Mouse (Mus musculus) neural tube, embryonic 13.5 days (tissue): ENCODE results near the gene Rbp3. TPM values are rescaled to one million over a fixed set of nuclear protein-coding genes. Genes with fewer than 3 reads are reported as not detected.

ENCODE experiments used
- ATAC-seq: fragments of 200-750 bp; cut with Nextera tagmentation; 2 replicates; pipeline ENCODE4 v1.8.0; 2017; ENCODE audit warnings: low read depth, mild to moderate bottlenecking, moderate TSS enrichment, moderate library complexity
- H3K27ac ChIP-seq: fragments of 300-500 bp; sonication (generic); replicated peaks from 2 replicates; pipeline ENCODE4 v1.5.1; 2015; ENCODE audit warnings: moderate library complexity, mild to moderate bottlenecking, inconsistent platforms
- H3K27me3 ChIP-seq: fragments of 300-500 bp; sonication (generic); 2 replicates; pipeline ENCODE4 v1.6.1; 2015; ENCODE audit warnings: mild to moderate bottlenecking, inconsistent platforms
- H3K36me3 ChIP-seq: fragments of 300-500 bp; sonication (generic); 2 replicates; pipeline ENCODE4 v1.6.1; 2015; ENCODE audit warnings: mild to moderate bottlenecking, inconsistent platforms
- H3K4me1 ChIP-seq: fragments of 300-500 bp; sonication (generic); replicated peaks from 2 replicates; pipeline ENCODE4 v1.6.1; 2015; ENCODE audit warnings: inconsistent platforms
- H3K4me2 ChIP-seq: fragments of 300-500 bp; sonication (generic); 2 replicates; pipeline ENCODE4 v1.6.1; 2015; ENCODE audit warnings: inconsistent platforms, mild to moderate bottlenecking, moderate library complexity
- H3K4me3 ChIP-seq: fragments of 300-500 bp; sonication (generic); 2 replicates; pipeline ENCODE4 v1.5.1; 2015; ENCODE audit warnings: mild to moderate bottlenecking, inconsistent platforms
- H3K9ac ChIP-seq: fragments of 300-500 bp; sonication (generic); 2 replicates; pipeline ENCODE4 v1.6.1; 2015; ENCODE audit warnings: moderate library complexity, mild to moderate bottlenecking, inconsistent platforms
- H3K9me3 ChIP-seq: fragments of 300-500 bp; sonication (generic); 2 replicates; pipeline ENCODE4 v1.6.1; 2016; ENCODE audit warnings: inconsistent platforms
- WGBS: fragments of 180-500 bp; shearing (Covaris S2); methylation state at CpG from one replicate; pipeline ENCODE4 v1.1.7; 2015; 5-methylcytosine and 5-hydroxymethylcytosine counted together
- polyA plus RNA-seq: library from polyadenylated mRNA; unstranded; fragments of >200 nt; fragmentation: Nextera tagmentation; extraction: Ambion mirVana; gene quantifications from 2 replicates; pipeline ENCODE4 v1.2.1, GENCODE M21; 2015

Rbp3 gene
- polyA plus RNA-seq, 1 experiment from 2014 or later: not detected

DNA sequence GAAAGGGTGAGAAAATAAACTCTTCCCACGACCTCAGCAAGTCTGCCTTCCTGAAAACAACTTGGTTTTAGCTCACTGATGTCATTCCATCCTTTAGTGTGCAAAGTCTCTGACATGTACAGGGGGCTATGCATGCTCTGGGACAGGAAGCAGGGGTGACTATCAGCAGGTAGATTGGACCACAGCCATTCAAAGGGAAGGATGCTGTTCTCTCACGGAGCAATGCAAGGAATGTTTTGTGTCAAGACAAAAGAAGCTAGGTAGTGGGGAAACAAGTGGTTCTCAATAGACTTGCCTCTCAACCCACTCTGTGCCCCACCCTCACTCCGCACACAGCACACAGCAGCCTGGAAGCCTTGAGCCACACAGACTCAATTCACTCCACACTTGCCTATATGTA lies 35.4 kb downstream of the Rbp3 start:
- Histone ChIP-seq H3K4me2 (no peak overlapping the region), H3K4me1 (no peaks in the 10 kb centered on the region), H3K9me3 (no peaks in the 10 kb centered on the region), H3K27ac (no peak overlapping the region), H3K27me3 (no peaks in the 10 kb centered on the region), H3K36me3 (no peaks in the 10 kb centered on the region), H3K4me3 (no peak overlapping the region), H3K9ac (no peak overlapping the region)
- 54% methylated on average over 3 of the region's 3 CpGs for WGBS
- ATAC-seq: no peak

DNA sequence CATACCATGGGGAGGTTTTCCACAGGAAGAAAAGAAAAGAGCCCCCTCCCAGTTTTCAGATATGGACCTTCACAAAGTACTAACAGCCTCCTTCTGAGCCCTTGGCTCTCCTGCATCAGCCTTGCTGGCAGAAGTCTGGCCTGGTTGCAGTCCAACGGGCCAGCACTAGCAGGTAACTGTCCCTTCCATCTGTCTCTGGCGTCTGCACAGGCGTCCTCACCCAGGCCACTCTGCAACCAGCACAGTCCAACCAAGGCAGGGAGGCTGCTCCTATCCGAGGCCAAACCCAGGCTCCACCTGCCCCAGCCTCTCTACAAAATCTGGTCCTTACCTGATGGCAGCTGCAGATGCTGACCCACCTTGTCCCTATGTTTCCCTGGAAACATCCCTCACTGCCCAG lies 38.2 kb downstream of the Rbp3 start:
- H3K27ac ChIP-seq: no peak overlapping the region
- H3K27me3 ChIP-seq: no peaks in the 10 kb centered on the region
- WGBS: 81% methylated on average over 4 of the region's 4 CpGs
- H3K4me3 ChIP-seq: no peak overlapping the region
- no peak overlapping the region for H3K4me2 ChIP-seq
- no peaks in the 10 kb centered on the region for H3K9me3 ChIP-seq
- no peaks in the 10 kb centered on the region for H3K36me3 ChIP-seq
- no peak overlapping the region for H3K9ac ChIP-seq
- no peak for ATAC-seq
- H3K4me1 ChIP-seq: no peaks in the 10 kb centered on the region

DNA sequence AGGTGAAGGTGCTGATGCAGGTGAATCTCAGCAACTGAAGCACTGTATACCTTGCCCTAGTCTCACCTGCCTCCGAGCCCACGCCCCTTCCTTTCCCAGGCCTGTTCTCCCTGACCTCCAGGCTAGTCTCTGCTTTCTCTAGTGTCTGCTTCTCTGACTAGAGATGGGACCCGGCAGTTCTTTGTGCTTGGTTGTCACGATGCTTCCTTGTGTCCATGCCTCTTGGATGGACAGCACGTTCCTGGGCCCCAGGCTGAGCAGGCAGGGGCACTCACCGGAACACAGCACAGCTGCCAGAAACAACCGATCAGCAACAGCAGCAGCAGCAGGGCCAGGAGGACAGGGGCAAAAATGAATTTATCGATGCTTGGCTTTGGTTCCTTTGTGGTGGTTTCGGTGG lies 39.2 kb downstream of the Rbp3 start:
- Histone ChIP-seq H3K4me3 (no peak overlapping the region), H3K36me3 (no peaks in the 10 kb centered on the region)
- WGBS: 91% methylated on average over 9 of the region's 9 CpGs

DNA sequence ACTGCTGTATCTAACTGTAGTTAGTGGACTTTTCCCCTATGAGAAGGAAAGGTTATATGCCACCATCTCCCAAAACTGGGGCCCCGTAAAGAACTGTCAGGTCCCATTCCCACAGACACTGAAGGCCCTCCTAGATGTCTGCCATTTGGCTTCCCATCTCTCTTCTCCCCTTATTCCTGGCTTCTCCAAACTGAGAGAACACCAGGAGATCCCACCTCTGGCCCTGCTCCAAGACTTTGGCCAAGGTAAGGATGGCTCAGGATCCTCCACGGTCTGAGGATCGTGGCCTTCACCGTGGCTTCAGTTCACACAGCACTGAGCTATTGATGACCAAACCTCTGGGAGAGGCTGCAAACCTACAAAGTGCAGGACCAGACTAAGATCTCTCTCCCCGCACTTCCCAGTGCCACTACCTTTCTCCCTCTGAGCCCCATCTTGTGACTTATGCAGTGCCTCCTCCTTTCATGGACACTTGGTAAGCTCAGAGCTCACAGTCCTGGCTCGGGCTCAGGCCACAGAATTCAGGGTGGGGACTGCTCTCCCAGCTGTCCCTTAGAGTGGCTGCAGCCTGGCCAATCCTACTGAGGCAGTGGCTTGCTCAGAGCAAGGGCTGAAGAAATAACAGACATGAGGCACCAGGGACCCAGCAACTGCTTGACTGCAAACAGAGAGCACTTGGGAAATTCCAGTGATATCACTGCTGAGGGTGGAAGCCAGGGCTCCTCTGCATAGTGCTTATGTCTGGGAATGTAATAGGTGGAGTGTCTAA lies 39.9 kb downstream of the Rbp3 start:
- Histone ChIP-seq H3K4me1 (no peaks in the 10 kb centered on the region), H3K27me3 (no peaks in the 10 kb centered on the region), H3K4me2 (no peak overlapping the region), H3K4me3 (no peak overlapping the region), H3K36me3 (no peaks in the 10 kb centered on the region), H3K27ac (no peak overlapping the region), H3K9me3 (no peaks in the 10 kb centered on the region), H3K9ac (no peak overlapping the region)
- no peak for ATAC-seq
- WGBS: 88% methylated on average over 6 of the region's 6 CpGs

More for the DNA sequence above, 39.2 kb downstream of the Rbp3 start:
- Histone ChIP-seq H3K9me3 (no peaks in the 10 kb centered on the region), H3K9ac (no peak overlapping the region), H3K27ac (no peak overlapping the region), H3K27me3 (no peaks in the 10 kb centered on the region), H3K4me2 (no peak overlapping the region), H3K4me1 (no peaks in the 10 kb centered on the region)
- ATAC-seq: no peak

DNA sequence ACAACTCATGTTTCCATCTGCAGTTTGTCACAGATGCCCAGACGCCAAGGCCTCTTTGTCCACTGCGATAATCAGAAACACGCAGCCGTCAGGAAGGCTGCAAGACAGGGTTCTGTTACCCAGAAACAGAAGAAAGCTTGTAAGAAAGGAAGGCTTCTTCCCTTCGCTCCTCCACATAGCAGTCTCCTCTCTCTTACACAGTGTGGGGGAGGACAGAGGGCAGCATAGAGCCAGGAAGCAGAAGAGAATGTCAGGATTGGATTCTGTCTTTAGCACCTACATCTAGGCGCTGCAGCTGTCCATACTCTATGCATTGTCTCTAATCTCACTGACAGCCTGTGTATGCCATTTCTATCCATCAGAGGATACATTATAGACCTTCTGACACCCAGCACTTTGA lies 43.6 kb downstream of the Rbp3 start:
- ATAC-seq: no peak
- Histone ChIP-seq H3K4me1 (no peaks in the 10 kb centered on the region), H3K36me3 (no peaks in the 10 kb centered on the region), H3K27me3 (no peaks in the 10 kb centered on the region), H3K27ac (no peak overlapping the region), H3K9me3 (no peaks in the 10 kb centered on the region), H3K4me2 (no peak overlapping the region), H3K9ac (no peak overlapping the region), H3K4me3 (no peak overlapping the region)
- 77% methylated on average over 6 of the region's 6 CpGs for WGBS

DNA sequence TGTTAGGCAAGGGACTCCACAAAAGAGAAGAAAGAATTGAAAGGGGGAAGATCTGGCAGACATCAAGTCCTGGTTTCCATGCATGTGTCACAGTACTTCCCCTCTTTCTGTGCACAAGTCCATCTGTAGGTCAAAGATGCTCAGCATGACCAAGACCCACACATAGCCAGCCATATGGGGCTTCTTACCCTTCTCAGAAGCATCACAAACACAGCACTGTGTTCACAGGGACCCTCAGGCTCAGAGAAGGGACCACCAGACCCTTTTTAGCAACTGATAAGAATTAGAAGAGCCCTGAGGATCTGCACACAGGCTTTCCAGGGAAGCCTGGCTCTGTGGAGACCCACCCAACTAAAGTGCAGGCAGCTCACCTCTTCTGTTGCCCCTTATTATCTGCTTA lies 46.3 kb downstream of the Rbp3 start:
- ATAC-seq: no peak
- Histone ChIP-seq H3K36me3 (no peaks in the 10 kb centered on the region), H3K4me2 (no peak overlapping the region)

DNA sequence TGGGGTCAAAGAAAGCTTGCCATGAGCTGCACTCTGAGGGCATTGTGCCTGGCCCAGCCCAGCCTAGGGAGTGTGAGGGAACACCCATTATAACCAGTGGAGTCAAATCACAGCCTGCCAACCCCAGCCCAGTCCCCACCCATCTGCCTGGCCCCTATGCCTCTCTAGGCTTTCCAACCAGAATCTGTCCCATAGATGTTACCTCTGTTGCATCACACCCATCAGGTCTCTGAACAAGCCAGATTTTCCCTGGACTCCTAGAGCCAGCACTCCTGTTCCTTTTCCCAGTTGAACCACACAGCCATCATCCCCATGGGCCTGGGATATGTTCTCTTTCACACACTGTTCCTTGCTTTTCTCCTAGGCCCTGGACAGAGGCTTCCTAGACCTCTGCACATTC lies 47.6 kb downstream of the Rbp3 start:
- Histone ChIP-seq H3K4me3 (no peak overlapping the region), H3K9ac (no peak overlapping the region), H3K4me2 (no peak overlapping the region), H3K27me3 (no peaks in the 10 kb centered on the region), H3K4me1 (no peaks in the 10 kb centered on the region), H3K27ac (no peak overlapping the region), H3K9me3 (no peaks in the 10 kb centered on the region), H3K36me3 (no peaks in the 10 kb centered on the region)
- ATAC-seq: no peak

More for the DNA sequence above, 46.3 kb downstream of the Rbp3 start:
- H3K4me1 ChIP-seq: no peaks in the 10 kb centered on the region
- no peak overlapping the region for H3K4me3 ChIP-seq
- no peaks in the 10 kb centered on the region for H3K9me3 ChIP-seq
- H3K9ac ChIP-seq: no peak overlapping the region
- no peak overlapping the region for H3K27ac ChIP-seq
- no peaks in the 10 kb centered on the region for H3K27me3 ChIP-seq

DNA sequence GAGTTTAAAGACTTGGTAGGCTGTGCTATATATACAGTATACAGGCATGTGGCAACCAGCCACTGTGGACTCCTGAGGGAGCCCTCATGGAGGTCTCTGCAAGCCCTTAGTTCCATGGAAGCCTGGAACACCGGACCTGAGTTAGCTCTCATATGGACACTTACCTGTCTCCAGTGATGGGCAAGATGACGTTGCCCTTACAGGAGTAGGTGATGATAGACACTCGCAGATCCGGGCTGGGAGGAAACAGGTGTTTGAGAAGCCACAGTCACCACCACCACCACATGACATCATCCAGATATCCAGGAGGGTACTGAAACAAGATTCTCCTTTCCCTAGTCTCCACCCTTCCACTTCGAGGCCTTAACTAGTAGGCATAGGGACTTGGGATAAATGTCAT lies 48.6 kb downstream of the Rbp3 start:
- H3K27ac ChIP-seq: no peak overlapping the region
- no peaks in the 10 kb centered on the region for H3K36me3 ChIP-seq
- H3K9me3 ChIP-seq: no peaks in the 10 kb centered on the region
- H3K9ac ChIP-seq: no peak overlapping the region
- 88% methylated on average over 5 of the region's 5 CpGs for whole genome bisulfite sequencing
- no peak overlapping the region for H3K4me2 ChIP-seq
- no peaks in the 10 kb centered on the region for H3K27me3 ChIP-seq
- H3K4me3 ChIP-seq: no peak overlapping the region
- ATAC-seq: no peak
- no peaks in the 10 kb centered on the region for H3K4me1 ChIP-seq

Other genes with a start within 250 kb of the Rbp3 start
- gene Gdf10, start 30.4 kb upstream of the Rbp3 start, polyA plus RNA-seq: 9.2 and 9.8 TPM in 2 replicates
- not detected in 2 replicates for gene Gdf2, start 13.0 kb upstream of the Rbp3 start, polyA plus RNA-seq
- 0.18 and 0.33 TPM in 2 replicates for gene Zfp488, start 24.8 kb downstream of the Rbp3 start, polyA plus RNA-seq
- gene Gm30083, start 61.2 kb downstream of the Rbp3 start, polyA plus RNA-seq: not detected in 2 replicates
- not detected in 2 replicates for gene Gm5460, start 62.8 kb downstream of the Rbp3 start, polyA plus RNA-seq
- gene Antxrl, start 98.7 kb downstream of the Rbp3 start, polyA plus RNA-seq: not detected in 2 replicates
- not detected in 2 replicates for gene Anxa8, start 132.0 kb downstream of the Rbp3 start, polyA plus RNA-seq
- gene A630023A22Rik, start 148.8 kb downstream of the Rbp3 start, polyA plus RNA-seq: not detected in 2 replicates
- gene Npy4r, start 198.5 kb downstream of the Rbp3 start, polyA plus RNA-seq: 0.11 TPM in 1 of 2 replicates, not detected in the other
- 3.1 and 3.5 TPM in 2 replicates for gene Gprin2, start 247.7 kb downstream of the Rbp3 start, polyA plus RNA-seq